Mouse (Mus musculus) liver, postnatal 0 days (tissue): Measurements from ENCODE around the gene Ebf3.

ENCODE experiments used
- CTCF ChIP-seq: sonication (generic); IDR thresholded peaks from 2 replicates; pipeline ENCODE4 v1.5.1; 2016; ENCODE audit warnings: antibody characterized with exemption, low read depth
- EP300 ChIP-seq: IDR thresholded peaks from 2 replicates; pipeline ENCODE4 v1.6.1; 2016; ENCODE audit warnings: antibody characterized with exemption, low read depth, mild to moderate bottlenecking

GRCm38 (mm10) chr7:137266575-137266974 is 47.7 kb downstream of the Ebf3 start:
- TF ChIP-seq CTCF (no peak), EP300 (no peak)
